Mouse (Mus musculus): ENCODE measurements around the gene Prmt7.
"Not testable (repeated sequence)": the region's sequence is repeated elsewhere in the genome, so short reads cannot be mapped to it uniquely, and the experiment has no call there.

The Prmt7 gene

GRCm38 (mm10) chr8:106210821-106211345 is at the start of gene Prmt7, which contains the start of gene Slc7a6os:
Prmt7 (plus strand) TSS chr8:106210936.
Slc7a6os (minus strand) TSS chr8:106210935.
- in situ Hi-C loops (cut with MboI; ENCODE audit: low pct_unique_long_range_greater_than_20kb in 1 of 2, low sequenced_read_pairs in 2 of 2, unreplicated experiment in 1 of 2), result no loop called here

GRCm38 (mm10) chr8:106163251-106163650 is 47.5 kb upstream of the Prmt7 start:
- in situ Hi-C loops (cut with MboI; ENCODE audit: low pct_unique_long_range_greater_than_20kb in 1 of 2, low sequenced_read_pairs in 2 of 2, unreplicated experiment in 1 of 2), result no loop called here

GRCm38 (mm10) chr8:106165460-106165859 is 45.3 kb upstream of the Prmt7 start:
- in situ Hi-C loops (cut with MboI; ENCODE audit: low pct_unique_long_range_greater_than_20kb in 1 of 2, low sequenced_read_pairs in 2 of 2, unreplicated experiment in 1 of 2), result no loop called here

- in situ Hi-C loops (cut with MboI; ENCODE audit: low pct_unique_long_range_greater_than_20kb in 1 of 2, low sequenced_read_pairs in 2 of 2, unreplicated experiment in 1 of 2), result no loop called here
These were observed 42.2 kb upstream of the Prmt7 start, which contains the start of gene Slc7a6 for GRCm38 (mm10) chr8:106168356-106169016. Slc7a6 (plus strand) TSS chr8:106168857.

- in situ Hi-C loops (cut with MboI; ENCODE audit: low pct_unique_long_range_greater_than_20kb in 1 of 2, low sequenced_read_pairs in 2 of 2, unreplicated experiment in 1 of 2), result no loop called here
These were observed 41.5 kb upstream of the Prmt7 start for GRCm38 (mm10) chr8:106169017-106169933.

GRCm38 (mm10) chr8:106169934-106170480 is 40.7 kb upstream of the Prmt7 start:
- in situ Hi-C loops (cut with MboI; ENCODE audit: low pct_unique_long_range_greater_than_20kb in 1 of 2, low sequenced_read_pairs in 2 of 2, unreplicated experiment in 1 of 2), result no loop called here

GRCm38 (mm10) chr8:106173566-106173965 is 37.2 kb upstream of the Prmt7 start:
- in situ Hi-C loops (cut with MboI; ENCODE audit: low pct_unique_long_range_greater_than_20kb in 1 of 2, low sequenced_read_pairs in 2 of 2, unreplicated experiment in 1 of 2), result no loop called here

- in situ Hi-C loops (cut with MboI; ENCODE audit: low pct_unique_long_range_greater_than_20kb in 1 of 2, low sequenced_read_pairs in 2 of 2, unreplicated experiment in 1 of 2), result no loop called here
These were observed 33.8 kb upstream of the Prmt7 start for GRCm38 (mm10) chr8:106176891-106177290.

GRCm38 (mm10) chr8:106177594-106177993 is 33.1 kb upstream of the Prmt7 start:
- in situ Hi-C loops (cut with MboI; ENCODE audit: low pct_unique_long_range_greater_than_20kb in 1 of 2, low sequenced_read_pairs in 2 of 2, unreplicated experiment in 1 of 2), result no loop called here

GRCm38 (mm10) chr8:106178428-106178827 is 32.3 kb upstream of the Prmt7 start:
- in situ Hi-C loops (cut with MboI; ENCODE audit: low pct_unique_long_range_greater_than_20kb in 1 of 2, low sequenced_read_pairs in 2 of 2, unreplicated experiment in 1 of 2), result no loop called here

- in situ Hi-C loops (cut with MboI; ENCODE audit: low pct_unique_long_range_greater_than_20kb in 1 of 2, low sequenced_read_pairs in 2 of 2, unreplicated experiment in 1 of 2), result no loop called here
These were observed 25.0 kb upstream of the Prmt7 start for GRCm38 (mm10) chr8:106185628-106186270.

GRCm38 (mm10) chr8:106186394-106186793 is 24.3 kb upstream of the Prmt7 start:
- in situ Hi-C loops (cut with MboI; ENCODE audit: low pct_unique_long_range_greater_than_20kb in 1 of 2, low sequenced_read_pairs in 2 of 2, unreplicated experiment in 1 of 2), result no loop called here

GRCm38 (mm10) chr8:106189162-106189561 is 21.6 kb upstream of the Prmt7 start:
- in situ Hi-C loops (cut with MboI; ENCODE audit: low pct_unique_long_range_greater_than_20kb in 1 of 2, low sequenced_read_pairs in 2 of 2, unreplicated experiment in 1 of 2), result no loop called here

GRCm38 (mm10) chr8:106191639-106192038 is 19.1 kb upstream of the Prmt7 start:
- in situ Hi-C loops (cut with MboI; ENCODE audit: low pct_unique_long_range_greater_than_20kb in 1 of 2, low sequenced_read_pairs in 2 of 2, unreplicated experiment in 1 of 2), result no loop called here

- in situ Hi-C loops (cut with MboI; ENCODE audit: low pct_unique_long_range_greater_than_20kb in 1 of 2, low sequenced_read_pairs in 2 of 2, unreplicated experiment in 1 of 2), result no loop called here
These were observed 17.6 kb upstream of the Prmt7 start for GRCm38 (mm10) chr8:106193162-106193561.

GRCm38 (mm10) chr8:106194062-106194461 is 16.7 kb upstream of the Prmt7 start:
- in situ Hi-C loops (cut with MboI; ENCODE audit: low pct_unique_long_range_greater_than_20kb in 1 of 2, low sequenced_read_pairs in 2 of 2, unreplicated experiment in 1 of 2), result no loop called here

- in situ Hi-C loops (cut with MboI; ENCODE audit: low pct_unique_long_range_greater_than_20kb in 1 of 2, low sequenced_read_pairs in 2 of 2, unreplicated experiment in 1 of 2), result no loop called here
These were observed 12.0 kb upstream of the Prmt7 start for GRCm38 (mm10) chr8:106198741-106199140.

GRCm38 (mm10) chr8:106199596-106199995 is 11.1 kb upstream of the Prmt7 start:
- in situ Hi-C loops (cut with MboI; ENCODE audit: low pct_unique_long_range_greater_than_20kb in 1 of 2, low sequenced_read_pairs in 2 of 2, unreplicated experiment in 1 of 2), result not testable (repeated sequence)
